Mouse (Mus musculus) stomach, embryonic 16.5 days (tissue): ENCODE results near the gene Usp29. TPM values are rescaled to one million over a fixed set of nuclear protein-coding genes. Genes with fewer than 3 reads are reported as not detected.
"Not testable (repeated sequence)": the region's sequence is repeated elsewhere in the genome, so short reads cannot be mapped to it uniquely, and the experiment has no call there.

Experiments used
- ATAC-seq: fragments of 200-750 bp; cut with Nextera tagmentation; 2 replicates; pipeline ENCODE4 v1.8.0; 2017; ENCODE audit warnings: moderate number of reproducible peaks, moderate TSS enrichment; ENCODE audit not compliant: insufficient read depth, low FRiP score
- H3K27ac ChIP-seq: fragments of 300-500 bp; sonication (generic); 2 replicates; pipeline ENCODE4 v1.5.1; 2014; ENCODE audit warnings: low read length
- H3K27me3 ChIP-seq: fragments of 300-500 bp; sonication (generic); 2 replicates; pipeline ENCODE4 v1.6.1; 2014; ENCODE audit warnings: low read length, control low read depth, mixed read lengths; ENCODE audit not compliant: control insufficient read depth, insufficient read depth
- H3K36me3 ChIP-seq: fragments of 300-500 bp; sonication (generic); 2 replicates; pipeline ENCODE4 v1.6.1; 2014; ENCODE audit warnings: low read length; ENCODE audit not compliant: control insufficient read depth, insufficient read depth
- H3K4me1 ChIP-seq: fragments of 300-500 bp; sonication (generic); 2 replicates; pipeline ENCODE4 v1.6.1; 2014; ENCODE audit warnings: low read length, control low read depth, mixed read lengths; ENCODE audit not compliant: control insufficient read depth, insufficient read depth
- H3K4me2 ChIP-seq: fragments of 300-500 bp; sonication (generic); 2 replicates; pipeline ENCODE4 v1.6.1; 2014; ENCODE audit warnings: low read depth, low read length, mixed read lengths
- H3K4me3 ChIP-seq: fragments of 300-500 bp; sonication (generic); replicated peaks from 2 replicates; pipeline ENCODE4 v1.5.1; 2014; ENCODE audit warnings: mild to moderate bottlenecking, low read length
- H3K9ac ChIP-seq: fragments of 300-500 bp; sonication (generic); 2 replicates; pipeline ENCODE4 v1.6.1; 2014; ENCODE audit warnings: low read length
- H3K9me3 ChIP-seq: fragments of 300-500 bp; sonication (generic); replicated peaks from 2 replicates; pipeline ENCODE4 v1.6.1; 2016; ENCODE audit warnings: low read length, control low read depth; ENCODE audit not compliant: control insufficient read depth
- WGBS: fragments of 180-500 bp; shearing (Covaris S2); extraction: QIAGEN DNeasy Blood & Tissue Kit; methylation state at CpG from one replicate; pipeline ENCODE4 v1.1.7; 2014; 5-methylcytosine and 5-hydroxymethylcytosine counted together
- microRNA counts: library from miRNA; unstranded; fragments of <30 nt; microRNA quantifications from one replicate; lab custom pipeline; 2016
- microRNA-seq: library from miRNA; unstranded; fragments of <30 nt; microRNA quantifications from one replicate; pipeline ENCODE4, GENCODE M21; 2016
- polyA plus RNA-seq: library from polyadenylated mRNA; unstranded; fragments of >200 nt; fragmentation: Nextera tagmentation; extraction: Ambion mirVana; gene quantifications from 2 replicates; pipeline ENCODE4 v1.2.1, GENCODE M21; 2015

Gene Usp29
- polyA plus RNA-seq, 1 experiment from 2014 or later = 5.6 TPM

DNA sequence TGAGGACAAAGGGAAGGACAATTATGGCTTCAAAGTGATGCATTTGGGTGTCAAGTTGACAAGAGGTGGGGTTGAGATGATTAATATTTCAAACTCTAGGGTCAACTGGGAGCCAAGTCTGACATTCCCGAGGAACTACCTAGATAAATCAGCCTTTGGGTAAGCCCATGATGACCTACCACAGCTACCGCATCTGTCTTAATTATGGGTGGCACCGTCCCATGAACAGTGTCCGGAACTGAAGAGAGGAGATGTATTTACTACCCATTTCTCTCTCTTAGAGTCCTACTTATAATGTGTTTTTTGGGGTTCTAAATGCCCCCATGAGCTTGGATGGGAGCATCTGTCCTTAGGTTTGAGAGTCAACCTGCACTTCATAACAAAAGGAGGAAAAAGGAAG is 226.2 kb downstream of the Usp29 start:
- Histone ChIP-seq H3K27me3 (no peaks in the 10 kb centered on the region), H3K4me3 (no peak overlapping the region), H3K27ac (no peak overlapping the region), H3K9me3 (no peaks in the 10 kb centered on the region), H3K4me1 (no peaks in the 10 kb centered on the region), H3K9ac (no peak overlapping the region), H3K4me2 (no peak overlapping the region), H3K36me3 (no peaks in the 10 kb centered on the region)
- 75% methylated on average over 4 of the region's 4 CpGs for WGBS
- ATAC-seq = no peak

GRCm38 (mm10) chr7:6958574-6958973 is 228.2 kb downstream of the Usp29 start:
- Histone ChIP-seq H3K9me3 (no peaks in the 10 kb centered on the region), H3K9ac (no peak overlapping the region), H3K27me3 (no peaks in the 10 kb centered on the region), H3K27ac (no peak overlapping the region), H3K4me1 (no peaks in the 10 kb centered on the region), H3K36me3 (no peaks in the 10 kb centered on the region), H3K4me2 (no peak overlapping the region), H3K4me3 (no peak overlapping the region)
- ATAC-seq = no peak
- WGBS = 90% methylated on average over 1 of the region's 1 CpGs

DNA sequence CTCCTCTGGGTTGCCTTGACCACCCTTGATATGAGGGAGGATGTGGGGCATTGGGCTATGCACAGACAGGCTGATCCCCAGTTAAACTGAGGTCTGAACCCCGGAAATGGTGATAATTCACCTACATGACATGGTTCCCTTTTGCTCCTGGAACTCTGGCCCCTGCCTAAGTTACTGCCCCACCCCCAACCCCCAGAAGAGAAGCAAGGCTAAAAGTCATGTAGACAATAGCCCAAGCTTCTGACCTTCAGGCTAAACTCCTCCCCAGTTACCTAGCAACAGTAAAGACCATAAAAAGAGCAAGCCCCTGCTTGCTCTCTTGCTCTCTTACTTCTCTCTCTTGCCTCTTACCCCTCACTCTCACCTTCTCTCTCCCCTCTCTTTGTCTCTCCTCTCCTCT is 243.2 kb downstream of the Usp29 start:
- H3K9me3 ChIP-seq = no peaks in the 10 kb centered on the region
- whole genome bisulfite sequencing = 93% methylated on average over 1 of the region's 1 CpGs
- H3K9ac ChIP-seq = no peak overlapping the region
- H3K4me2 ChIP-seq = no peak overlapping the region
- no peak overlapping the region for H3K27ac ChIP-seq
- no peak overlapping the region for H3K4me3 ChIP-seq
- H3K36me3 ChIP-seq = no peaks in the 10 kb centered on the region
- H3K4me1 ChIP-seq = no peaks in the 10 kb centered on the region
- no peak for ATAC-seq
- H3K27me3 ChIP-seq = no peaks in the 10 kb centered on the region

GRCm38 (mm10) chr7:6976890-6977289 is 246.5 kb downstream of the Usp29 start:
- H3K9me3 ChIP-seq = no peaks in the 10 kb centered on the region
- ATAC-seq = no peak
- H3K4me2 ChIP-seq = no peak overlapping the region
- H3K36me3 ChIP-seq = no peaks in the 10 kb centered on the region
- no peak overlapping the region for H3K4me3 ChIP-seq
- no peak overlapping the region for H3K27ac ChIP-seq
- no peaks in the 10 kb centered on the region for H3K27me3 ChIP-seq
- no peak overlapping the region for H3K9ac ChIP-seq
- H3K4me1 ChIP-seq = no peaks in the 10 kb centered on the region
- WGBS = 91% methylated on average over 19 of the region's 19 CpGs

- not testable (repeated sequence) for H3K27me3 ChIP-seq, H3K4me3 ChIP-seq, H3K27ac ChIP-seq, H3K4me1 ChIP-seq, H3K9me3 ChIP-seq, H3K36me3 ChIP-seq, H3K9ac ChIP-seq, H3K4me2 ChIP-seq, ATAC-seq
- WGBS = 77% methylated on average over 11 of the region's 11 CpGs
Measured at GRCm38 (mm10) chr7:6995251-6995650, 264.9 kb downstream of the Usp29 start, which contains the start of gene Aurkc. Gene Aurkc (plus strand): TSS chr7:6995300.

GRCm38 (mm10) chr7:6998914-6999313 is 268.5 kb downstream of the Usp29 start:
- not testable (repeated sequence) for ATAC-seq, H3K4me1 ChIP-seq, H3K4me2 ChIP-seq, H3K4me3 ChIP-seq, H3K27ac ChIP-seq, H3K27me3 ChIP-seq, H3K9me3 ChIP-seq, H3K9ac ChIP-seq, H3K36me3 ChIP-seq
- WGBS = 40% methylated on average over 3 of the region's 3 CpGs

- not testable (repeated sequence) for H3K9me3 ChIP-seq, H3K36me3 ChIP-seq, H3K4me3 ChIP-seq, H3K9ac ChIP-seq, H3K27ac ChIP-seq, ATAC-seq, H3K27me3 ChIP-seq, H3K4me1 ChIP-seq, H3K4me2 ChIP-seq
- 75% methylated on average over 5 of the region's 5 CpGs for WGBS
Measured at GRCm38 (mm10) chr7:7005441-7005840, 275.1 kb downstream of the Usp29 start.

MicroRNA genes within 50 kb of the gene (microRNA counts, 519-probe panel; counts per million panel counts)
- 1,334 counts per million, percentile 12 among the panel's probes with 10 or more counts for microRNA mmu-miR-3099 (lab: Ali Mortazavi, UCI)

Small RNA genes lying within 50 kb of the gene (microRNA-seq; reads per million reads assigned to microRNA genes)
- gene Mir3099 = 31.4 reads per million, percentile 42 among the genes with 10 or more reads in this experiment

Other genes starting within 250 kb of the Usp29 start
- not detected in 2 replicates for gene Olfr5, start 243.6 kb upstream of the Usp29 start, polyA plus RNA-seq
- gene Olfr1347, start 230.8 kb upstream of the Usp29 start, polyA plus RNA-seq = not detected in 2 replicates
- gene Olfr1348, start 221.8 kb upstream of the Usp29 start, polyA plus RNA-seq = not detected in 2 replicates
- gene Olfr1349, start 207.6 kb upstream of the Usp29 start, polyA plus RNA-seq = not detected in 2 replicates
- not detected in 2 replicates for gene Olfr1350, start 165.7 kb upstream of the Usp29 start, polyA plus RNA-seq
- gene Zim1, start 34.1 kb upstream of the Usp29 start, polyA plus RNA-seq = 4.9 and 7.0 TPM in 2 replicates
- 148 and 157 TPM in 2 replicates for gene Peg3, start 147 bp upstream of the Usp29 start, polyA plus RNA-seq